Mouse (Mus musculus) c-Kit-positive CD71-negative TER-119-negative erythroid progenitor cells, embryonic 14.5 days (primary cell): ENCODE results near the gene BC028528.
A peak's percentile ranks its signal among the peaks of the same experiment; 100 is the strongest.
"Not testable (repeated sequence)": the region's sequence is repeated elsewhere in the genome, so short reads cannot be mapped to it uniquely, and the experiment has no call there.

Experiments used
- DNase-seq: peaks from one replicate; pipeline ENCODE4 v3.0.0-alpha.2; 2013; ENCODE audit warnings: low read depth

Gene BC028528

DNA sequence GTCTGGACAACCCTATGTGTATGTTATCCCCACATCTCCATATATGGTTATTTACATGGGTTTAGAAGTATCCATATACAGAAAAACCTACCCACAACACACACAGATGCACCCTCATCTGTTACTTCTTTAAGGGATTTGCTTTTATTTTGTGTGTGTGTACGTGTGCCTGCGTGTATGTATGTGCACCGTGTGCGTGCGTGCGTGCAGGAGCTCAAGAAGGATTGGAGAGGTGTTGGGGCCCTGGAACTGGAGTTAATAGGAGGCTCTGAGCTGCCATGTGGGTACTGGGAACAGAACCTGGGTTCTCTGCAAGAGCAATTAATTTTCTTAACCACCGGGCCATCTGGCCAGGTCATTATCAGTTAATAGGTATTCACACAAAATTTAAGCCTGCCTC lies 19.8 kb downstream of the BC028528 start:
- no peak for DNase-seq

DNA sequence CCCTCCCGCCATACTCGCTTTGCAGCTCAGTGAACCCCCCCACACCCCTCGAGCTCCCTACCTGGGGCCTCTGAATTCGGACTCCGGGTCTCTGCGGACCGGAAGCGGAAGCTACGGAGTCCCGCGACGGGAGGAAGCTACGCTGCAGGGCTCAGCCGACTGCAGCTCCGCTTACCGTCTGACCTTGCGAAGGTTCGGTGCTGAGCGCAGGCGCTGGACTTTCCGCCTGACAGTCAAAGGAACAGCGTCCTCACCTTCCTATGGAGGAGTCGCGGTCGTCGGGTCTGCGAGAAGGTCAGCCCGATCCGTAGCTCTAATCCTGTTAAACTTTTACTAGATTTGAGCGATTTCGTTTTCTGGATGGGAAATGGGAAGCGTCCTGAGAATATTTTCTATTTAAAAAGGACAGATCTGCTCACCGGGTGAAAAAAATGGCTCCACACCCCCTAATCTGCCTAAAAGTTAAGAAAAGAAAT lies 20.4 kb downstream of the BC028528 start, which contains the start of gene Mrps21:
Mrps21 (minus strand) TSS at position 128 of the 476 bp plus-strand sequence.
- peak; percentile 79 for DNase-seq

DNA sequence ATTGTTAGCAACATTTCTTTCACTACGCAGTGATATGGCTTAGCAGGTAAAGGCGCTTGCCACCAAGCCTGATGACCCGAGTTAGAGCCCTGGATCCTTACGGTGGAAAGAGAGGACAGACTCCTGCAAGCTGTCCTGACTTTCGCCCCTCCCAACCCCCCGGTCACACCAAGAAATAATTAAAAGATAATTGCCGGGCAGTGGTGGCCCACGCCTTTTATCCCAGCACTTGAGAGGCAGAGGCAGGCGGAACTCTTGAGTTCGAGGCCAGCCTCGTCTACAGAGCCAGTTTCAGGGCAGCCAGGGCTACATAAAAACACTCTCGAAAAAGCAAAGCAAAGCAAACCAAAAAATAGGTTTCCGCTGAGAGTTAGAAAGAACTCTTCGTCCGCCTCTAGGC lies 20.8 kb downstream of the BC028528 start:
- no peak for DNase-seq

DNA sequence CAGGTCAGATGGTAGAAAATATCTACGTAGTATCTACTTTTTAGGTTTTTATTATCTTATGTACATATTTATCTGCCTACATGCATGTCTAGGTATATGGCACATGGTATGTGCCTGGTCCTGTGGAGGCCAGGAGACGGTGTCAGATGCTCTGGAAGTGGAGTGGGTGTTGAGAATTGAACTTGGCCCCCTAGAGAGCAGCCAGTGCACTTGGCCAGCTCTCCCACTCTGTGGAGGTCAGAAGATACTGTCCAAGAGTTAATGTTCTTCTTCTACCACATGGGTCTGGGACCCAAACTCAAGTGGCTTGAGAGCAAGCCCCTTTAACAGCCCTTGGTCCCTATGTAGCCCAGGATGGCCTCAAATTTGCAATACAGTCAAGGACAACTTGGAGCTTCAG lies 24.4 kb downstream of the BC028528 start:
- DNase-seq: no peak

DNA sequence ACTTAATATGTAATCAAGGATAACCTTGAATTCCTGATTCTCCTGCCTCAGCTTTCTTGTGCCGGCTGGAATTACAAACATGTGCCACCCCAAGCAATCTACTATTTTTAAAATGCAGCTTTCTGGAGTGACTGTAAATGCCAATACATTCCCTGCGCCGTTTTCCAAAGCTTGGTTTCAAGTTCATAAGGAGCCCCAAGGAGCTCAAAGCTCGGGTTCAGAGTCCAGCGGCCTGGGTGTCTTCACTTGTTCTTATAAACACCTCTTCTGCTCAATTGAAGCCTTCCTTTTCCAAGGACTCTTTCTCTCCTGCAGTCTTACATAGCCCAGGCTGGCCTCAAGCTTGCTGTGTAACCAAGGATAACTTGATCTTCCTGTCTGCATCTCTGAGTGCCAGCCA lies 25.7 kb downstream of the BC028528 start:
- DNase-seq: no peak

DNA sequence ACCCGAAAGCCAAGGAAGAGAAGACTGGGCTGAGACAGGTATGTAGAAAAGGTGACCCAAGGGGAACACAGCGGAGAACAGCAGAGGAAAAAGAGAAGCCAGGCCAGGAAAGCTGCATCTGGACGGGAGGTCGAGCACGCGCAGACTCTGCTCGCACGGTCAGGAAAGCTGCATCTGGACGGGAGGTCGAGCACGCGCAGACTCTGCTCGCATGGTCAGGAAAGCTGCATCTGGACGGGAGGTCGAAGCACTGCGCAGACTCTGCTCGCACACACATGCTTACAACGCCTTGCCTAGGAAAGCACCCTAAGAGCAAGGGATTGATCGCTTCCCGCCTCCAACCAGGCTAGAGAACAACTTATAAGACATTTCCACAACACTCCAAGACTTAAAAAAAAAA lies 26.2 kb downstream of the BC028528 start:
- DNase-seq: no peak

DNA sequence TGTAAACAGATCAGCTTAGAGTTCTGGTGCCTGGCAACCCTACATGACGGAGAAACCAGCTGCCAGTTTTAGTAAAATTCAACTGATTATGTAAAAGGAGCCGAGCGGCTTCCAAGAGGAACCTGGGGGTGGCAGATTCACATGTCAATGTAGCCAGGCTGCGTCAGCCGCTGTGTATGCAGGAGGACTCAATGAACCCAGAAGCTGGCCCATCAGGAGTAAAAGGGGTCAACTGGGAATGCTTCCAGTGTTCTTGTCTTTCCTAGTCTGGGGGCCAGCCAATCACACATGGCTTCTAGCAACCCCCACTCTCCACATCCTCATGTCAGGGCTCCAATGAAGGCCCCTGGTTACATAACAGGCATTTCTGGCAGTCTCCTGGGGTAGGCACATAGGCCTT lies 26.8 kb downstream of the BC028528 start:
- no peak for DNase-seq

DNA sequence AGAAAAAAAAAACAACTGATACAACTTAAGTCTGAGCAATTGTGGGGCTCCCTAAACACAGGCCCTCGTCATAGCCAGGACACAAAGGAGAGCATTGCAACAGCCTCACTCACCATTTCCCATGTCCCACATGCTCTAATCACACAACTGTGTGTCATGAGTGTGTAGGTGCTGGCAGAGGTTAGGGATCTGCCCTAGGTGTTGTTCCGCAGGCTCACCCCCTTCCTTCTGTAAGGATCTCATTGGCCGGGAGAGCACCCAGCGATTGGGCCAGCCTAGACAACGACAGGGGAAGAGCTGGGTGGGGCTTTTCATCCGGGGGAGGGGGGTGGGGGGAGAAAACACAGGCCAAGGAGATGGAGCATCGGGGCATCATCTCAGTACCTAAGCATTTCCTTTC lies 28.2 kb downstream of the BC028528 start:
- DNase-seq: no peak

DNA sequence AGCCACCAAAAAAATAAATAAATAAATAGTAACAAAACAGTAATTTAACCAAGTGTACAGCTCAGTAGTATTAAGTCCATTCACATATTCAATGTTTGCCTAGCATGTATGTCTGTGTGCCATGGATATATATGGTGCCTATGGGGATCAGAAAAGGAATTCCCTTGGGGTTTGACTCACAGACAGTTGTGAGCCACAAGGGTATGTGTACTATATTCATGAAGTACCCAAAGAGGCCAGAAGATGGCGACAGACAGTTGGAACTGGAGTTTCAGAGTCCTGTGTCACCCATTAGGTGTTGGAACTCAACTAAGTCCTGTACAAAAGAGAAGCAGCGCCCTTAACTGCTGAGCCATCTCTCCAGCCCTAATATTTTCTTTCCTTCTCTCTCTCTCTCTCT lies 30.0 kb downstream of the BC028528 start:
- peak; percentile 96 for DNase-seq

DNA sequence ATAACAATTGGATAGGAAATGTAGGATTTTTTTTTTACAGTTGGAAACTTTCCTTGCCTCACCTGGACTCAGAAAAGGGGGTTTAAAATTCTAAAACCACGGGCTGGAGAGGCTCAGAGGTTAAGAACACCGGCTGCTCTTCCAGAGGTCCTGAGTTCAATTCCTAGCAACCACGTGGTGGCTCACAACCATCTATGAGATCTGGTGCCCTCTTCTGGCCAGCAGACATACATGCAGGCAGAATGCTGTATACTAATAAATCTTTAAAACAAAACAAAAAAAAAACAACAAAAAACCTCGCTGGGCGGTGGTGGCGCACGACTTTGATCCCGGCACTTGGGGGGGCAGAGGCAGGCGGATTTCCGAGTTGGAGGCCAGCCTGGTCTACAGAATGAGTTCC lies 30.6 kb downstream of the BC028528 start:
- no peak for DNase-seq

DNA sequence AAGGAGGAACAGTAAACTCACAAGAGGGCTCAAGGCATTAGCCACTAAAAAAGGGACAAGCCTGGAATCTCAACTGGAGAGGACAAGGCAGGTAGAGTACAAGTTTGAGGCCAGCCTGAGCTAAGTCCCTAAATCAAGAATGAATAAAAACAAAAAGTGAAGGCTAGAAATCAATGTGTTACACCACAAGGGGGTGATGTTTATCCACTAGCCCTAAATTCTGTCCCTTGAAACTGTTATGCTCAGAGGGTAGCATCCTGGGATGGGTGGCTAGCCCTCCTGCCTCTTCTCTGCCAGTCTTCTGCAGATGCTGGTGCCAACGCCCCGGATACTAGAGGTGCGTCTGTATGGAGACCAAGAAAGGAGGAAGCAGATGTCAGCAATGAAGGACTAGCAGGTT lies 31.5 kb downstream of the BC028528 start:
- no peak for DNase-seq

DNA sequence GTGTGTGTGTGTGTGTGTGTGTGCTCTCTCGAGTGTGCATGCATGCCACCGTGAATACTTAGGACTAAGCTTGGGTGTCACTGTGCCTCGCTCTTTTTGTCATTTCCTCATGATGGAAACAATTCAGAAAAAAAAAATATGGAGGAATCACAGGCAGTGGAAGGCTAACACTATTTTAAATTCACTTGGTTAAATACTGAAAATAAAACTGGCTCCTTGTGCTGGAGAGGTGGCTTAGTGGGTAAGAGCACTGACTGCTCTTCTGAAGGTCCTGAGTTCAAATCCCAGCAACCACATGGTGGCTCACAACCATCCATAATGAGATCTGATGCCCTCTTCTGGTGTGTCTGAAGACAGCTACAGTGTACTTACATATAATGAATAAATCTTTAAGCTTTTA lies 33.5 kb downstream of the BC028528 start:
- DNase-seq: not testable (repeated sequence)

DNA sequence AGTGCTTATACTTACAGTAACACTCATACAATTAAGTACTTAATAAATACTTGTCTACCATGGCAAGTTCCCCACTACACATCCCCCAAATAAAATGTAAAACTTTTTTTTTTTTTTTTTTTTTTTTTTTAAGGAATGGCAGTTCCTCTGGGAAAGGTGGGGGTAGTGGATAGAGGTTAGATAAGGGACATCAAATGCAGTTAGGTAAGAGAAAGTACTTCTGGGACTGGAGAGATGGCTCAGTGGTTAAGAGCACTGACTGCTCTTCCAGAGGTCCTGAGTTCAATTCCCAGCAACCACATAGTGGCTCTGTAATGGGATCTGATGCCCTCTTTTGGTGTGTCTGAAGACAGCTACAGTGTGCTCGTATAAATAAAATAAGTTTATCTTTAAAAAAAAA lies 34.8 kb downstream of the BC028528 start:
- DNase-seq: not testable (repeated sequence)

DNA sequence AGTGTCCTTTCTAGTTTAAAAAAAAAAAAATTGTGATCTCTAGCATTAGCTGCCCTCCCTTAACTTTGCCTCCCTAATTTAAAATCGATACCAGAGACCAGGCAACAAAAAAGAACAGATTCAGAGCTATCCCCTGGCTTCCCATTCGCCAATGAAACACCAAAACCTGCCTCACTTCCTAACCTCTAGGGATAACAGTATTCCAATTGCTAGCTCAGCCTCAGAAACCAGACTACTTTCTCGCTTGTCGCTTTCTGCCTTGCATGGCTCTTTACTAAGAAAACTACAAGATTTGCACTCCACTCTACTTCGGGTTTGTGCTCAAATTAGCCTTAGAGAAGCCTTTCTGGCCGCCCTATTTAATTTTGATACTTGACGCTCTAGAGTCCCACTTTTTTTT lies 35.7 kb downstream of the BC028528 start:
- no peak for DNase-seq

DNA sequence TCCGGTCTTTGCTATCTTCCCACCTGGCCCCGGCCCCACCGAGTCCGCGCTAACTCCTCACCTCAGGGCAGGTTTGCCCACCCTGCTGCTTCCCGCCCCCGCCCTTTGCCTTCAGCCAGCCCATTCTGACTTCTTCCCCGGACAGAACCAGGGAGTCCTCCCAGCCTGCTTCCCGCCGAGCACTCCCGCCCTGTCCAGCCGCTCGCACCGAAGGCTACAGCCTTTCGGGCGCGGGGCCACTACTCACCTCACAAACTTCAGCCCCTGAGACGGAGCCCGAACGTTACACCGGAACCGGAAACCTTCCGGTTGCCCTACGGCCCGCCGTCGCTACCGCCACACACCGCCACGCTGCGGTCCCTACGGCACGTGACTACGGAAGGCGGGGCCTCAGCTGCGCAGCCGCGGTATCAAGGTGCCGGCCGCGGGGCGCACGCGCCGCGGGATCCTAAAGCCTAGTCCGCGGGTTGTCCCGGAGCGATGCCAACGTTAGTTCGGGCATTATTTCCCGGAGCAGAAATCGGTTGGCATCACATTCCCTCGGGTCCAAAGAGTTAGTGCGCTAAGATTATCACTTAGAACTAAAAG lies 36.2 kb downstream of the BC028528 start, which contains the start of gene Prpf3:
Prpf3 (minus strand) TSS at position 384 of the 588 bp plus-strand sequence.
- peak; percentile 84 for DNase-seq

DNA sequence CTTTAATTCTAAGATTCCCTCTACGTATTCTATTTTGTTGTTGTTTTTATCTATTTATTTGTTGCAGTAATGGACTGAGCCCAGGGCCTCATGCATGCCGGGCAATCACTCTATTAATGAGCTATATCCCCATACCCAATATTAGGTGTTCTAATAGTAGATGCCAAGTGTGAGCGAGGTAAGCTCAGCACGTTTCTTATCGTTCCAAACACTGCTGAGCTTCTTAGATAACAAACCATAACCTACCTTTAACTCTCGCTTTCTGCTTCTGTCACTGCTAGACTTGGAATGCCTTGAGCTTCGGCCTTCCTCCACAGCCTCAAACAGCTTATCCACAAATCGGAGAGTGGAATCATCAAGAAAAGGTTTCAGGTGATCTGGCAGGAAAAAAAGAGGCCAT lies 40.5 kb downstream of the BC028528 start:
- DNase-seq: no peak

DNA sequence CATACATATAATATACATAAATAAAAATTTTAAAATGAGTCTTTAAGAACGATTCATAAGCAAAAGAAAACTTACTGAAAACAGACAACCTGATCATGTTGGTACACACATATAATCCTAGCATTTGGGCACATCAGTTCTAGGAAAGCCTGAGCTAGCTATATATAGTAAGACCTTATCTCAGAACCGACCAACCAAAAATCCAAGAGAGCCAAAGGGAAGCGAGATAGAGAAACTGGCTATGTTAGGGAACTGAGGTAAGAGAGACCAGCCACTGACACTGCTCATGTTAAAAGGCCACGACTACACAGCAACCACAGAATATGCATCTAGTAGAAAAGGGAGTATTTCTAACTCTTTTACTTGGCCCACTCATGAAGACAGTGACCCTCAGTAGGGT lies 41.2 kb downstream of the BC028528 start:
- DNase-seq: no peak

DNA sequence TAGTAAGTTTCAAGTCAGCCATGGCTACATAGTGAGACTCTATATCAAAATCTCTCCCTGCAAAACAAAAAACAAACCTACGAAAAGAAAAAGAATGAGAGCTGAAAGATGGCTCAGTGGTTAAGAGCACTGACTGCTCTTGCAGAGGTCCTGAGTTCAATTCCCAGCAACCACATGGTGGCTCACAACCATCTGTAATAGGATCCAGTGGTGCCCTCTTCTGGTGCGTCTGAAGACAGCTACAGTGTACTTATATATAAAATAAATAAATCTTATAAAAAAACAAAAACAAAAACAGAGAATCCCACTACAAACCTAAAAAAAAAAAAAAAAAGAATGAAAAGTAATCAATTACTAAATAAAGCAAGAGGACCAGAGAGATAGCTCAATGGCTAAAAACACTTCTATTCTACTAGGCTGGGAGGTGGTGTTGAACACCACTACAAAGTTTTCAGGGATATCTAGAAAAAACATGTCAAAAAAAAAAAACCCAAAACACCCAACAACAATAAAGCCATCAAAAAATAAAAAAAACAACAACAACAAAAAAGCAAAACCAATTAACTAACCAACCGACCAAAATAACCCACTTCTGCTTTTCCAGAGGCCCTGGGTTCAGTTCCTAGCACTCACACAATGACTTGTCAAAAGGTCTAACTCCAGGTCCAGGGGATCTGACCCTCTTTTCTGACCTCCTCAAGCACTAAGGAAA lies 49.1 kb downstream of the BC028528 start:
- DNase-seq: no peak

DNA sequence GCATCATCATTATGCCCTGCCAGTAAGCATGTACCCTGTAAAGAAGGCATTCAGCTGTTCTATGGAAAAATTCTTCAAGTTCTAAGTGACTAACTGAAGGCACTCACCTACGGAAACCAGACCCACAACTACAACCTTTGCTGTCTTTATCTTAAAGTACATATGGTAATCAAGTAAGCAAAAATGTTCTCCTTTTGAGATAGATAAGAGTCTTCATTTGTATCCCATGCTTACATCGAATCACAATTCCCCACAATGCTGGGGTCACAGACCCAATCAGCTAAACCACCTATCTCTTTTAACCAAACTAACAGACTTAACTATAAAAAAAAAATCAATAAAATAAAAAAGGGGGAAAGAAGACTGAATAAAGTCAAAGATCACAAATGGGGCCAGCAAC lies 52.6 kb downstream of the BC028528 start:
- DNase-seq: no peak
